Mouse (Mus musculus) large intestine, adult 2 months (tissue): ENCODE measurements at regions not wholly inside any gene's neighbourhood (a gene's known extent, or its start where the extent isn't known, plus 50 kb on each side); places are given as distances from the start of the nearest gene placed in this dataset.

Experiments used
- DNase-seq: peaks from one replicate; pipeline ENCODE4 v3.0.0-alpha.2; 2012; ENCODE audit warnings: low read depth, low spot score
- WGBS: fragments of 180-500 bp; shearing (Covaris S2); methylation state at CpG from one replicate; pipeline ENCODE4 v1.1.7; 2018; 5-methylcytosine and 5-hydroxymethylcytosine counted together

GRCm38 (mm10) chr8:10831864-10832263 lies 176.4 kb downstream of the Irs2 start:
- 79% methylated on average over 7 of the region's 7 CpGs for WGBS
- DNase-seq: no peak

- DNase-seq: no peak
- WGBS: 54% methylated on average over 6 of the region's 6 CpGs
Observed at GRCm38 (mm10) chr8:10831277-10831676, 177.0 kb downstream of the Irs2 start.

DNA sequence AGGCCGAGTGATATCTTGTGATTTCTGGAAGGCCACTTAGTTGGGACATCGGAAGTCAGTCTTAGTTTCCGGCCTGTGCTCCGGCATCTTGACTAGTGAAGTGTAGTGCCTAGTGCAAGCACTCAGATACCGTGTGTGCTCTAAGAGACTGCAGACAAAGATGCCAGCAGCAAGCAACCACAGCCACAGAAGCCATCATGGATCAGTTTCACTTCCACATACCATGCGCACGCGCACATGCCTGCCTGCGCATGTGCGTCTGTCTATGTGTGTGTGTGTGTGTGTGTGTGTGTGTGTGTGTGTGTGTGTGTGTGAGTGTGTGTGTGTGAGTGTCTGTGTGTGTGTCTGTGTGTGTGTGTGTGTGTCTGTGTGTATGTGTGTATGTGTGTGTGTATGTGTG lies 177.4 kb downstream of the Irs2 start:
- WGBS: 89% methylated on average over 10 of the region's 10 CpGs
- DNase-seq: no peak

- WGBS: 53% methylated on average over 9 of the region's 9 CpGs
- DNase-seq: no peak
Observed at GRCm38 (mm10) chr8:10828580-10828979, 179.7 kb downstream of the Irs2 start.

DNA sequence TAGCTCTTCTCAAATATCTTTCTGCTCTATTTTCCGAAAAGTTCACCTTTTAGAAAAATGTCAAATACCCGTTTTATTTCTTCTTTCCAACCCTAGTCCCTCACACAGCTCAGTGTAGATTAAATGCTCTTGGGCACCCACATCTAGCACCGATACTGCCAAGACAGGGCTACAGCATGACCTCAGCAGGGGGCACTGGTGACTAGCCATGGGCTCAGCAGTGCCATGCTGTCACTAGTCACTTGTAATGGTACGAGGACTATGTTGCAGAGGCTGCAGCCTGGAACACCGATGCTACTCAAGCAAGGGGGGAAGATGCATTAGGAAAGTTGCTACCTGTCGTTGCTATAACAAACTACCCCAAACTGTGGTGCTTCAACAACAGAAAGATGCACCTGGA lies 180.7 kb downstream of the Irs2 start:
- WGBS: 65% methylated on average over 6 of the region's 6 CpGs
- no peak for DNase-seq

- 69% methylated on average over 4 of the region's 4 CpGs for WGBS
- DNase-seq: no peak
Observed at GRCm38 (mm10) chr8:10825981-10826380, 182.3 kb downstream of the Irs2 start.

GRCm38 (mm10) chr8:10825192-10825926 lies 182.9 kb downstream of the Irs2 start:
- DNase-seq: no peak
- 74% methylated on average over 10 of the region's 10 CpGs for WGBS

DNA sequence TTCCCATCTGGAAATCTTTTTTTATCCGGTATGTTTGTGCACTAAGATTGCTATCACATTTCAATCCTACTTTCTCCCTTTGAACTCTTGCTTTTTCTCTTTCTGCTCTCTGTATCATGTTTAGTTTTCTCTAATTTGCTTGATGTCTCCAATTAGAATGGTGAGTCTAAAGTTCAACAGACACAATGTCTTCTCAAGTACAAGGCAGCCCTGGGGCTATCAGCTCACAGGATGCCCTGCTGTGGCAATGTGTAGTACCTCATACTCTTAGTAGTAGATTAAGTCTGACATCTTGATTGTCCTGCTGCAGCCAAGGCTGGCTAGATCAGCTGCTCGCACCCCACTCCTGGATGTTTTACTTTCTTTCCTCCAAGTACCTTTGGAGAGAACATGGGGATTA lies 186.4 kb downstream of the Irs2 start:
- DNase-seq: no peak
- WGBS: 79% methylated on average over 2 of the region's 2 CpGs

GRCm38 (mm10) chr8:10814499-10814898 lies 193.8 kb downstream of the Irs2 start:
- DNase-seq: no peak
- WGBS: 83% methylated on average over 7 of the region's 7 CpGs

DNA sequence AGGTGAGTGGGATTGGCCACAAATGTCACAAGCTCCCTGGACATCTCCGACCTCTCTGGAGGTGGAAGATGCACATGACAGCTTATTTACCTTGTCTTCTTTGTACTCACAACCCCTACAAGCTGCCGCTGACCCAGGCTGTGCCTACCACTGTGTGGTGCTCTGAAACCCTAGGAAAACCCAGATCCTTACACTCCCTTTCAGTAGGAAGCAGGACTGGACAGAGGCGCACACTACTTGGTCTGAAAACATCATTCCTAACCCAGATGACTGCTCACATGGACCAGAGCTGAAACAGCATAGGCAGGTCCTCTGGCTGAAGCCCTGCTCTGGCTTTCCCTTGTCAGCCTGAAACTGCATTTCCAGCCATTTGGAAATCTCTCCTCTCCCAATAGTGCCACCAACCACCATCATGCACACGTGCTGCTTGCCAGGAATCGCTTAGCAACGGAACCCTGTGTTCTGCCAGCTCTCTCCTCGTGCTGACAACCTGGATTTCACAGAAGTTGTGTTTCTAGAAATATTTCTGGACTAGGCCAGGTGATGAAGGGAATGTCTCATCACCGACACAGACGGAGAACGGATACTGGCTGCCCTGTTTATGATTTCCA lies 196.1 kb downstream of the Irs2 start:
- WGBS: 79% methylated on average over 10 of the region's 10 CpGs
- no peak for DNase-seq

DNA sequence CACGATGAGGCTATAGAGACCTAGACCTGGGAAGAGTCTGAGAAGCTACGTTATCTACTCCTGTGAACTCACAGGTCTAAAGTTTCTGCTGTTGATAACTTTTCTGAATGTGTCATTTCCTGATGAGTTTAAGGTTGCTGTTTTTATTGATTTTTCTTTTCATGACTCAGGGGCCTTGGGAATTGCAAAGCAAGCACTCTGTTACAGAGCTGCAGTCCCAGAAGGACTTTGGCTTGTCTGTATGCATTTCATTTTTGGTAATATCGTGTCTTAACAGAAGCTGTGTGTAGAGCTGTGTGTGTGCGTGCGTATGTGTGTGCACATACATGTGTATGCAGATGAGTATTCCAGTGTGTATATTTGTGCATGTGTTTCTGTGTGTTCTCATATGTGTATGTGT lies 201.2 kb downstream of the Irs2 start:
- 85% methylated on average over 5 of the region's 5 CpGs for WGBS
- DNase-seq: no peak

GRCm38 (mm10) chr8:10805405-10806151 lies 202.7 kb downstream of the Irs2 start:
- WGBS: 26% methylated on average over 24 of the region's 25 CpGs
- DNase-seq: no peak

- no peak for DNase-seq
- WGBS: 76% methylated on average over 3 of the region's 3 CpGs
Observed at GRCm38 (mm10) chr8:10804974-10805373, 203.3 kb downstream of the Irs2 start.

DNA sequence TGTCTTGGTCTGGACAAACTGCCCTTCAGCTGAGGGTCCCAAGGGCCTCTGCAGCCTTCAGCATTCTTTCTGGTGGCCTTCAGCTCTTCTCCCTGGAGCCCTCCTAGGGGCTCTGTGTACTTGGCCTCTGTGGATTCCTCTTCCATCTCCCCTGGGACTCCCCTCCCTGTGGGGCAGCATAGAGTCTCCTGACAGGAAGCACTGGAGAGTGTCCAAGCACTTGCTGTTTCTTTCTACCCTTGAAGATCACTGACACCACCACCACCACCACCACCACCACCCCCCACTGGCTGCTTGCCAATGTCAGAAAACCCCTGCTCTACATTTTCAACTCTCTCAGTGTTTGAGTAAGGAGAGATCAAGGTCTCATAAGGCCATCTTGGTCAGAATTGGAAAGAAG lies 206.3 kb downstream of the Irs2 start:
- no peak for DNase-seq

DNA sequence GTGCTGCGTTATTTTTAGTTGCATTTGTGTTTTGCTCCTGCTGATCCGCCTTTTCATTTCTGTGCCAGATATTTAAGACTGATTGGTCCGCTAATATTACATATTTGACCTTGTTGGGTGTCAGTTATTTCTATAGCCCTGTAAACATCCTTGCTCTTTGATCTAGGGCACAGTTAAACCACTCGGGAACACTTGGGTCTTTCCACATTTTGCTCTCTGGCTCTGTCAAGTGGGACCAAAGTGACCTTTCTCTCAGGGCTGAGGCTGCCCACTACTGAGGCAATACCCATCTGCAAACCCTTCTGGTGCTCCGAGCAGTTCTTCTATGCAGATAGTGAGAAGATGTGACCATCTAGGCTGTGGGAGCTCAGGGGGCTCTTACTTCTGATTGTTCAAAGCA lies 206.7 kb downstream of the Irs2 start:
- WGBS: 75% methylated on average over 5 of the region's 5 CpGs
- no peak for DNase-seq

- WGBS: 95% methylated on average over 1 of the region's 1 CpGs
- no peak for DNase-seq
Observed at GRCm38 (mm10) chr8:10798444-10798843, 209.8 kb downstream of the Irs2 start.

GRCm38 (mm10) chr8:10794367-10795189 lies 213.7 kb downstream of the Irs2 start:
- 73% methylated on average over 10 of the region's 10 CpGs for WGBS
- DNase-seq: no peak

DNA sequence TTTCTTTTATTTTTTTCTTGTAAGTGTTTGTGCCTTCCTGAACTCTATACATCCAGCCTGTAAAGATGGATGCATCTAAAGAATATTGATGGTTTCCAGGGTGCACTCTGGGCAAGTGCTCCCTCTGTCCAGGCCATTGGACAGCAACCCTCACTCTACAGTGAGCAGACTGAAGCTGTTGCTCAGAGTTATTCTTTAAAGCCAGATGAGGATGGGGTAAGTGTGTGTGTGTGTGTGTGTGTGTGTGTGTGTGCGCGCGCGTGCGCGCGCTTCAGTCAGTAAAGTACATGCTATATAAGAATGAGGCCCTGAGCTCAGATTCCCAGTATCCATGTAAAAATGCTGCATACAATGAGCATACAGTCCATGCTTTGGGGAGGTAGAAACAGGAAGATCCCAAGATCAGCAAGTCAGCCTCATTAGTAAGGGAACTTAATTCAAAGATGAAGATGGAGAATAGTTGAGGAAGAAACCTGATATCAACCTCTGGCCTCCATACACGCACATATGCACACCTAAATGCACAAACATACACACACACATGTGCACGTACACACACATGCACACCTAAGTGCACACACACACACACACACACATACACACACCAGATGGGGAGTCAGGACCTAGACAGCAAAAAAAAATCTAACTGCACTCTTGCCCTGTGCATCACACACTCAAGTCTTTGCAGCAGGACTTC lies 214.4 kb downstream of the Irs2 start:
- WGBS: 96% methylated on average over 9 of the region's 9 CpGs
- DNase-seq: no peak

- no peak for DNase-seq
- 67% methylated on average over 8 of the region's 8 CpGs for WGBS
Observed at GRCm38 (mm10) chr8:10788496-10789200, 219.6 kb downstream of the Irs2 start.
